Mouse (Mus musculus) ES-E14 (cell line): ENCODE data around the gene Mesp1. TPM values are rescaled to one million over a fixed set of nuclear protein-coding genes. Genes with fewer than 3 reads are reported as not detected.

Source experiments
- DNase-seq: peaks from one replicate; pipeline ENCODE4 v3.0.0-alpha.2; 2013; ENCODE audit warnings: low read depth, low spot score
- H3K27ac ChIP-seq: 2 replicates; pipeline ENCODE4 v1.5.1; 2012; ENCODE audit warnings: low read depth, mild to moderate bottlenecking, low read length, moderate library complexity, mixed read lengths; ENCODE audit not compliant: poor library complexity, insufficient read depth, severe bottlenecking
- H3K36me3 ChIP-seq: 2 replicates; pipeline ENCODE4 v1.6.1; 2012; ENCODE audit warnings: mild to moderate bottlenecking, low read length, moderate library complexity, mixed read lengths; ENCODE audit not compliant: control insufficient read depth, poor library complexity, insufficient read depth, severe bottlenecking
- H3K4me1 ChIP-seq, 2 experiments: fragments of 150-350 bp in 1 of 2; sonication (generic) in 1 of 2; 2 replicates each; pipeline ENCODE4 v1.6.1; 2012; ENCODE audit warnings: low read length in 2 of 2, mild to moderate bottlenecking in 1 of 2, mixed read lengths in 1 of 2; ENCODE audit not compliant: control insufficient read depth in 2 of 2, insufficient read depth in 2 of 2, poor library complexity in 1 of 2
- H3K4me3 ChIP-seq, 2 experiments: fragments of 150-350 bp in 1 of 2; sonication (generic) in 1 of 2; 2 replicates each; pipeline ENCODE4 v1.5.1; 2012; ENCODE audit warnings: low read length in 2 of 2, low read depth in 1 of 2, mild to moderate bottlenecking in 1 of 2, mixed read lengths in 1 of 2; ENCODE audit not compliant: insufficient read depth in 1 of 2, poor library complexity in 1 of 2, severe bottlenecking in 1 of 2
- H3K9ac ChIP-seq: 2 replicates; pipeline ENCODE4 v1.6.1; 2012; ENCODE audit warnings: low read depth, mild to moderate bottlenecking, low read length, mixed read lengths; ENCODE audit not compliant: poor library complexity, insufficient read depth, severe bottlenecking
- H3K9me3 ChIP-seq: fragments of 150-350 bp; sonication (generic); 2 replicates; pipeline ENCODE4 v1.6.1; 2012; ENCODE audit warnings: low read depth, mild to moderate bottlenecking, low read length; ENCODE audit not compliant: control insufficient read depth, insufficient read depth
- CHD2 ChIP-seq: IDR thresholded peaks from 2 replicates; pipeline ENCODE4 v1.6.1; 2014; ENCODE audit warnings: mild to moderate bottlenecking, low read depth, low read length, inconsistent platforms
- HCFC1 ChIP-seq: IDR thresholded peaks from 2 replicates; pipeline ENCODE4 v1.6.1; 2012; ENCODE audit warnings: low read length, inconsistent platforms, borderline replicate concordance; ENCODE audit not compliant: insufficient read depth
- MAFK ChIP-seq: IDR thresholded peaks from 2 replicates; pipeline ENCODE4 v1.6.1; 2014; ENCODE audit warnings: mild to moderate bottlenecking, low read depth, low read length, inconsistent platforms; ENCODE audit not compliant: insufficient read depth
- ZC3H11A ChIP-seq: IDR thresholded peaks from 2 replicates; pipeline ENCODE4 v1.6.1; 2012; ENCODE audit warnings: low read depth, mild to moderate bottlenecking, inconsistent platforms, low read length, borderline replicate concordance
- ZNF384 ChIP-seq: IDR thresholded peaks from 2 replicates; pipeline ENCODE4 v1.6.1; 2012; ENCODE audit warnings: low read depth, low read length, inconsistent platforms
- in situ Hi-C, 2 experiments: fragments of 600-800 bp; cut with MboI; formaldehyde crosslinking; loops; one replicate each; pipeline ENCODE4 v1.15.1; 2025; ENCODE audit warnings: low sequenced_read_pairs in 2 of 2, inconsistent platforms in 1 of 2; ENCODE audit not compliant: unreplicated experiment in 2 of 2
- total RNA-seq: library from RNA; depleted of rRNA; stranded (reverse); fragments of 300-350 nt; gene quantifications from 2 replicates; pipeline ENCODE4 v1.2.3, GENCODE M21; 2012

Gene Mesp1
- total RNA-seq, 1 experiment: 0.27 TPM

DNA sequence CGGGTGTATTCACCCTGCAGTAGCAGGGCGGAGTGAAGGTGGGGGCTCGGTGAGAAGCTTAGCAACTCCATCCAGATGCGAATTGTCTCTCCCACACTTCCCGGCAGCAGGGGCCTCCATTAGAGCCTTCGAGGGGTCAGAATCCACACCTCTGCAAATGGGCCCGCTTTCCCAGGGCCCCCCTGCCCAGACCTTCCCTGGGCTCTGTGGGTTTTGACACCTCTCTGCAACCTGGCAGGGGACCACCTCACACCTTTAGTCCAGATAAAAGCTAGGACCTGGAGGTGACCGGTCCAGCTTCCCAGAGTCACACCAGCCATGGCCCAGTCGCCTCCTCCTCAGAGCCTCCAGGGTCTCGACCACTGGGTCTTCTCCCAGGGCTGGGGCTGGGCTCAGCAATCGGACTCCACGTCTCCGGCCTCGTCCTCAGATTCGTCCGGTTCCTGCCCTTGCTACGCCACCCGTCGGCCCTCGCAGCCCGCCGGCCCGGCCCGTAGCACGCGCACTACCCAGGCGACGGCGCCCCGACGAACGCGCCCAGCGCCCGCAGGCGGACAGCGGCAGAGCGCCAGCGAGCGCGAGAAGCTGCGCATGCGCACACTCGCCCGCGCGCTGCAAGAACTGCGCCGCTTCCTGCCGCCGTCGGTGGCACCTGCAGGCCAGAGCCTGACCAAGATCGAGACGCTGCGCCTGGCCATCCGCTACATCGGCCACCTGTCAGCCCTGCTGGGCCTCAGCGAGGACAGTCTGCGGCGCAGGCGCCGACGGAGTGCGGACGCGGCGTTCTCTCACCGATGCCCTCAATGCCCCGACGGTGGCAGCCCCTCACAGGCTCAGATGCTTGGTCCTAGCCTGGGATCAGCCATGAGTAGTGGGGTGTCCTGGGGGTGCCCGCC, 17.3 kb upstream of the Mesp1 start, which contains the start of gene Mesp2:
Gene Mesp2, plus strand, starts transcription at position 117 of the 896 bp plus-strand sequence.
- Histone ChIP-seq H3K9ac (peak within 1 kb of the TSS; percentile 55; the same call in 1 of the 2 replicates), H3K27ac (no peak within 1 kb of the TSS), H3K9me3 (no peaks in the 10 kb centered on the region), H3K4me3 (peak within 1 kb of the TSS; percentile 52 to 58; a peak in 3 of 4 replicates), H3K4me1 (peaks cover 0 to 2% of the 10 kb centered on the region in 2 experiments; a peak in 2 of 4 replicates), H3K36me3 (no peaks in the 10 kb centered on the region)
- TF ChIP-seq CHD2 (no peak), ZNF384 (no peak), ZC3H11A (no peak), HCFC1 (no peak), MAFK (no peak)
- peak; percentile 54 for DNase-seq
- in situ Hi-C loops: no loop called here

DNA sequence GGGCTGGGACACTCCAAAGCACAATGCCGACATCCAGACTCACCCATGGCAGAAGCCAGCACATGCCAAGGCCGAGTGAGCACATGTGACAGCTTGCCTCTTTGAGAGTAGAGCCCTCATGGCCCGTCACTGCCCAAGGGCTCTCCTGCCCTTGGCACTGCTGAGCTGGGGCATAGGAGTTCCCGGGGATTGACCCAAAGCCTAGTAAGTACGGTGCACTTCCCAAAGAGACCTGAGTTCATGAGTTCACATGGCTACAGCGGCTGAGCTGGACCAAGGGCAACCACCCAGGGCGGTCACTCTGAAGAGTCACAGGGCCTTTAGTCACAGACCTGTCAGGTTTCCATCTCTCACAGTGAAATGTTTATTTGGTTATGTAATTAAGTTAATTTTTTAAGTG, 15.0 kb upstream of the Mesp1 start:
- H3K36me3 ChIP-seq: no peaks in the 10 kb centered on the region
- no peak for DNase-seq

DNA sequence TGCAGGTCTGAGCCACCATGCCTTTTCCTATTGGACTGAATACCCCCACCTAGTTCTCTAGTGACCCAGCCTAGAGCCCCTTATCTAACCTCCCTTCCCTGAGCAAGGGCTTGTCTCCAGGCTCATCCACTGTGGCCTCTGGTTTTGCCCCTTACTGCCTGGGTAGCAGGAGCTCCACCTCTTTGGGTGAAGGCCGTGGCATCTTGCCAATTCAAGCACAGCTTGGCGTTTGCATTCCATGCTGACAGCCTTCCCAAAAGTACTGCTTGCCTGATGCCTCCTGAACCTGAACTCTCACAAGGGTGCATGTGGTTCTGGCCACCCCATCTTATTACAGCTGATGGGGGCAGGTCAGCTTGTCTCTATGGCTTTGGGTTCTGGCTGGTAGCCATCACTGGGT, 10.3 kb upstream of the Mesp1 start:
- Histone ChIP-seq H3K4me1 (no peaks in the 10 kb centered on the region), H3K9me3 (no peaks in the 10 kb centered on the region), H3K27ac (no peak overlapping the region), H3K9ac (no peak overlapping the region), H3K36me3 (no peaks in the 10 kb centered on the region), H3K4me3 (no peak overlapping the region)
- in situ Hi-C loops: no loop called here
- no peak for DNase-seq
- TF ChIP-seq HCFC1: no peak
- TF ChIP-seq ZNF384: no peak
- TF ChIP-seq ZC3H11A: no peak
- no peak for TF ChIP-seq CHD2
- TF ChIP-seq MAFK: no peak

More for the DNA sequence above, 15.0 kb upstream of the Mesp1 start:
- H3K4me3 ChIP-seq: no peak overlapping the region
- H3K27ac ChIP-seq: no peak overlapping the region
- H3K9me3 ChIP-seq: no peaks in the 10 kb centered on the region
- in situ Hi-C loops: no loop called here
- H3K4me1 ChIP-seq: peaks cover 0 to 2% of the 10 kb centered on the region in 2 experiments; a peak in 1 of 4 replicates
- TF ChIP-seq ZC3H11A: no peak
- TF ChIP-seq CHD2: no peak
- TF ChIP-seq HCFC1: no peak
- no peak for TF ChIP-seq ZNF384
- no peak for TF ChIP-seq MAFK
- H3K9ac ChIP-seq: no peak overlapping the region

DNA sequence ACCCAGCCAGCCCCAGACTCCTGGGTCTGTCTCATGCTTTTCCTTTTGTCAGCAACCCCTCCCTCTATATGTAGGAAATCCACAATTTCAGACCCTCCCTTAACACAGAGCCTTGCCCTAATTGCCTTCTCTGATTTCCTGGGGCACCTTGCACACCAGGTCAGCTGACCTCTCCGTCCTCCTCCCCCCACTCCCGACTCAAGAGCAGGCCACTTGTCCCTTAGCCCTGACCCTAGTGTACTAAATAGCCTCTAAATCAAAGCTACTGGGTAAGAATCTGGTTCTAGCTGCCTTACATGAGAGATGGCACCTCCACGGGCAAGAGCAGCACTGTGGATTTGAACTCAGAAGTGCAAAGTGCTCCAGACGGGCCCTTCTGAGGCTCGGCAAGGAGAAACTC, 8.4 kb upstream of the Mesp1 start:
- Histone ChIP-seq H3K4me3 (no peak overlapping the region), H3K27ac (no peak overlapping the region), H3K4me1 (no peaks in the 10 kb centered on the region), H3K9me3 (no peaks in the 10 kb centered on the region), H3K9ac (no peak overlapping the region), H3K36me3 (no peaks in the 10 kb centered on the region)
- in situ Hi-C loops: no loop called here
- no peak for TF ChIP-seq ZNF384
- TF ChIP-seq MAFK: no peak
- TF ChIP-seq HCFC1: no peak
- no peak for TF ChIP-seq ZC3H11A
- no peak for TF ChIP-seq CHD2
- DNase-seq: no peak
